Mouse (Mus musculus): ENCODE results near the gene Sytl1. TPM values are rescaled to one million over a fixed set of nuclear protein-coding genes. Genes with fewer than 3 reads are reported as not detected.

Gene Sytl1
- polyA plus RNA-seq, 1 experiment from 2014 or later = 0.84 TPM

- peak; percentile 98 for TF ChIP-seq CTCF (IDR thresholded peaks at IDR 0.05; ENCODE audit: low read depth)
- DNase-seq = peak; percentile 86
- H3K4me2 ChIP-seq = no peak overlapping the region
- 4% methylated on average over 5 of the region's 5 CpGs for WGBS
- H3K4me3 ChIP-seq (ENCODE audit: low read depth, low read length) = no peak overlapping the region
- H3K27ac ChIP-seq (ENCODE audit: low read depth) = no peak overlapping the region
- peaks cover 15% of the 10 kb centered on the region; the same call in 1 of the 2 replicates for H3K27me3 ChIP-seq (ENCODE audit: insufficient read depth, low read length)
- H3K9me3 ChIP-seq (ENCODE audit: low read depth, low read length) = no peaks in the 10 kb centered on the region
- no peak for ATAC-seq (ENCODE audit: insufficient read depth)
- peaks cover 5% of the 10 kb centered on the region for H3K4me1 ChIP-seq (ENCODE audit: insufficient read depth)
- H3K9ac ChIP-seq = no peak overlapping the region
- no peaks in the 10 kb centered on the region for H3K36me3 ChIP-seq (ENCODE audit: insufficient read depth)
Observed at GRCm38 (mm10) chr4:133217641-133218040, 45.3 kb downstream of the Sytl1 start.

DNA sequence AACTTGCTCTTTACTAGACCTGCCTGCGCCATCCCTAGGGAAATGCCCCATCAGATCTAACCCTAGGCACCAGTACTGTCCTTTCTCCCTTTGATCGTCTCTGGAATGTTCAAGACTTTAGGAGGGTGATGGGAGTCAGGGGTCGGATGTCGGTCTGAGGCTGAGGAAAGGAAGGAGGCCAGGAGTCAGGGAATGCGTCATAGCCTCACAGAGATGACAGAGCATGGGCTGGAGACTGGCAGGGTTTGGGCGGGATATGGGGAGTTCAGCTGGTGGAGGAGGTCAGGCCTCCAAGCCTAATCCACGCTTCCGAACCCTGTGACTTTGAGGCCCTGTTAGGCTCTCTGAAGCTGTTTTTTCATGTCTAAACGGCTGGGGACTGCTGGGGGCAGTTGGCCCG is 49.3 kb downstream of the Sytl1 start:
- ATAC-seq (ENCODE audit: insufficient read depth) (0 out of 2 replicates have a peak, but pooled peaks have one; percentile 9), DNase-seq (no peak)
- Histone ChIP-seq H3K4me1 (ENCODE audit: insufficient read depth) (peaks cover 11% of the 10 kb centered on the region), H3K27me3 (ENCODE audit: insufficient read depth, low read length) (peaks cover 28% of the 10 kb centered on the region; the same call in 1 of the 2 replicates), H3K9ac (no peak overlapping the region), H3K4me3 (ENCODE audit: low read depth, low read length) (no peak overlapping the region), H3K36me3 (ENCODE audit: insufficient read depth) (no peaks in the 10 kb centered on the region), H3K9me3 (ENCODE audit: low read depth, low read length) (no peaks in the 10 kb centered on the region), H3K4me2 (peak overlapping the region; percentile 100), H3K27ac (ENCODE audit: low read depth) (no peak overlapping the region)
- no peak for TF ChIP-seq CTCF (IDR thresholded peaks at IDR 0.05; ENCODE audit: low read depth)
- 17% methylated on average over 10 of the region's 10 CpGs for WGBS

DNA sequence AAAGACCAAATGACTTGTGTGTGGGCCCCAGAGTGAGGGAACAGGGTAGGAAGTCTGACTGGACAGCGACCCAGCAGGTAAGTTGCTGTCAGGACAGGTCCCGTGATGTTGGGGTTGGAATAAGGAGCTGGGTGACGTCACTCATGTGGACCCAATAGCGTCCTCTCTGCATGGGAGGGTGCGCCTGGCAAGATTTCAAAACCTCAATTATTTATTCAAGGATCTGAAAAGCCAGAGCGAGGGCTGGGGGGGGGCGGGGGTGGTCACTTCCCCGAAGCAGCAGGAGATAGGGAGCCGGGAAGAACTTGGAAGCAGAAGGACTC is 49.7 kb downstream of the Sytl1 start:
- no peak overlapping the region for H3K27ac ChIP-seq (ENCODE audit: low read depth)
- H3K9me3 ChIP-seq (ENCODE audit: low read depth, low read length) = no peaks in the 10 kb centered on the region
- 2% methylated on average over 9 of the region's 9 CpGs for WGBS
- no peaks in the 10 kb centered on the region for H3K36me3 ChIP-seq (ENCODE audit: insufficient read depth)
- peak overlapping the region; percentile 65 for H3K4me3 ChIP-seq (ENCODE audit: low read depth, low read length)
- H3K27me3 ChIP-seq (ENCODE audit: insufficient read depth, low read length) = peaks cover 28% of the 10 kb centered on the region; the same call in 1 of the 2 replicates
- H3K4me1 ChIP-seq (ENCODE audit: insufficient read depth) = peaks cover 11% of the 10 kb centered on the region
- no peak for TF ChIP-seq CTCF (IDR thresholded peaks at IDR 0.05; ENCODE audit: low read depth)
- peak; percentile 10; the same call in 1 of the 2 replicates for ATAC-seq (ENCODE audit: insufficient read depth)
- peak overlapping the region; percentile 100 for H3K4me2 ChIP-seq
- DNase-seq = peak; percentile 67
- no peak overlapping the region for H3K9ac ChIP-seq

DNA sequence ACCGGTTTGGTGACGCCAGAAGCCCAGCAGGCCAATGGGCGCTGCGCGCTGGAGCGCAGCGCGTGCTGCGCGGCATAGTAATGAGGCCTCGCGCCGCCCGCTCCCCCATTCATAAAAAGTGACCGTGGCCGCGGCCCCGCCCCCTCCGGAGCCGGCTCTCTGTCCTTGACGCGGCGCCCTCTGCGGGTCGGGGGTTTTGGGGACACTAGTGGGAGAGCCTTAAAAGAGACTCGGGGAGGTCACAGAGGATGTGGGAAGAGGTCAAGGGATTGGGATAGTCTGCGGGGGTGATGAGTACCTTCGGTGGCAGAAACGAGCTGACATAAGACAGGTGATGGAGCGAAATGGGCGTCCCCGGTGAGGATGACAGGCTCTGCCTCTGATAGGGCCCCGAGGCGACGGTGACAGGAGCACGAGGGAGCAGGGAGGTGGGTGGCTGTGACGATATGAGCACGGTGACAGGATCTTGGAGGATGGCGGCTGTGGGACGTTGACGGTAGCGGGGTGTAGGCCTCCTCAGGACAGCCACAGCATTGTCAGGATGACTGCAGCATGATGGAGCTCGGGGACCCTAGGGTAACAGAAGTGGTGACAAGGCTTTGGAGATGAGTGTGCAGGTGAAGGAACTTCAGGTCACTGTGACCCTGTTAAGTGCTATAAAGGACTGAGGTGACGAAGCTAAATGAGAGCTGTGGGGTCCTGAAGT is 50.2 kb downstream of the Sytl1 start:
- Histone ChIP-seq H3K4me2 (peak overlapping the region; percentile 100), H3K9ac (peak overlapping the region; percentile 55; the same call in 1 of the 2 replicates)
- peak; percentile 85 for ATAC-seq (ENCODE audit: insufficient read depth)

DNA sequence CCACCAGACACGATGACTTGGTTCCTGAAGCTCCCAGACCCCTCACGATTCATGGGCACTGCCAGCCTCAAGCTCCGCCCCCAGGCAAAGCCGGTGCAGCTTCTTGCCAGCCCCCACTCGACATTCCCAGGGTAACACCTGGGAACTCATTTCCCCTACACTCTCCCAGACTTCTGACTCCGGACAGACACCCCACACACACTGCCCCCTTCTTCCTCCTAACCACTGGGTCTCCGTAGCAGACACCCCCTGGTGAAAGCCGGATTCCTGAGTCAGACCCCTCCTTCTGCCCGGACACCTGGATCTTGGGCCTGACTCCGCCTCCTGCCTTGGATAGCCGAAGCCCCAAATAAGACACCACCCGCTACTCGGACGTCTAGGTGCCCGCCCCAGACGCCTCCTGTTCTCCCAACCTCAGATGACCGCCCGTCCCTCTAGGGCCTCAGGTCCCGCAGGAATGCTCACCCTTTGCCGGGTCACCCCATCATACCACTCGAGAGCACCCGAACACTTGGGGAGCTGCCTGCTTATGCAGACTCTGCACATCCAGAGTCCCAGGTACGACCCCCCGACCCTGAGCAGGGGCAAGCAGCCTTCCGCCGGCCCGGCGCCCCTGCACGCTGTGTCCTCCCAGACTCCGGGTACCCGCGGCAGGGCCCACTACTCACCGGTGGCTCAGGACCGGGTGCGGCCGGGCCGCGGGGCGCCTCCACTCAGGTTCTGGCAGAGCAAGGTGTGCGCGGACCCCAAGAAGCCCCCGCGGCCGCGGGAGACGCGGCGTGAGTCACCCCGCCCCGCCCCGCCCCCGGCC is 51.0 kb downstream of the Sytl1 start, which contains the start of the genes Cd164l2 and Gpr3:
TSS of gene Cd164l2 (plus strand) at position 381 of the 811 bp plus-strand sequence.
TSS of gene Gpr3 (minus strand) at position 786 of the 811 bp plus-strand sequence.
- Histone ChIP-seq H3K9ac (peak within 1 kb of the TSS; percentile 55), H3K9me3 (ENCODE audit: low read depth, low read length) (no peaks in the 10 kb centered on the region), H3K4me1 (ENCODE audit: insufficient read depth) (peaks cover 11% of the 10 kb centered on the region), H3K27me3 (ENCODE audit: insufficient read depth, low read length) (peaks cover 28% of the 10 kb centered on the region; the same call in 1 of the 2 replicates), H3K4me3 (ENCODE audit: low read depth, low read length) (peak within 1 kb of the TSS; percentile 65), H3K36me3 (ENCODE audit: insufficient read depth) (no peaks in the 10 kb centered on the region), H3K27ac (ENCODE audit: low read depth) (no peak within 1 kb of the TSS), H3K4me2 (peak within 1 kb of the TSS; percentile 100)
- ATAC-seq (ENCODE audit: insufficient read depth) (peak; percentile 42; the same call in 1 of the 2 replicates), DNase-seq (no peak)
- TF ChIP-seq CTCF (IDR thresholded peaks at IDR 0.05; ENCODE audit: low read depth) = no peak
- WGBS = 2% methylated on average over 52 of the region's 52 CpGs

More for the DNA sequence above, 50.2 kb downstream of the Sytl1 start:
- Histone ChIP-seq H3K27me3 (ENCODE audit: insufficient read depth, low read length) (peaks cover 28% of the 10 kb centered on the region; the same call in 1 of the 2 replicates), H3K9me3 (ENCODE audit: low read depth, low read length) (no peaks in the 10 kb centered on the region), H3K4me3 (ENCODE audit: low read depth, low read length) (peak overlapping the region; percentile 65), H3K36me3 (ENCODE audit: insufficient read depth) (no peaks in the 10 kb centered on the region), H3K4me1 (ENCODE audit: insufficient read depth) (peaks cover 11% of the 10 kb centered on the region), H3K27ac (ENCODE audit: low read depth) (no peak overlapping the region)
- peak; percentile 29; the same call in 1 of the 2 replicates for TF ChIP-seq CTCF (IDR thresholded peaks at IDR 0.05; ENCODE audit: low read depth)
- DNase-seq = peak; percentile 88
- under 1% methylated on average over 44 of the region's 44 CpGs for WGBS

DNA sequence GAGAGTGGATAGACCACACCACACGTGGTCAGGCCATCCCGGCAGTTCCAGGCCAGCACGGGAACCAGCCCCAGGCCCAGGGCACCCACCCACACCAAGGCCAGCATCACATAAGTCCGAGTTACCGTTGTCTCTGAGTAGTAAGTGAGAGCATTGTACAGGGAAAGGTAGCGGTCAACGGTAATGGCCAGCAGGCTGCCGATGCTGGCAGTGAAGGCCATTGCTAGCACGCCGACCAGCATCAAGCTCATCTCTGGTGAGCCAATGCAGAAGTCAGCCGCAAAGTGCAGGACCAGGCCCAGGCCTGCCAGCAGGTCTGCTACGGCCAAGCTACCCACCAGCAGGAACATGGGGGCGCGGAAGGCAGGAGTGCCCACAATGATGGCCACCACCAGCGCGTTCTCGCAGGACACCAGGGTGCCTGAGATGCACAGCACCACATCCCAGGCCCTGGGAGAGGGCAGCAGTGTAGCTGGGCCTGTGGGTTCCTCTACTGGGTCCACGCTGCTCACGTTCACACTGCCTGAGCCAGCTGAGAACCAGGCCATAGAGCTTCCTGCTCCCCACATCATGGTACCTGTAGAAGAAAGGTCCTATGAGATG is 52.0 kb downstream of the Sytl1 start:
- H3K4me2 ChIP-seq = no peak overlapping the region
- H3K36me3 ChIP-seq (ENCODE audit: insufficient read depth) = no peaks in the 10 kb centered on the region
- H3K27me3 ChIP-seq (ENCODE audit: insufficient read depth, low read length) = peaks cover 28% of the 10 kb centered on the region; the same call in 1 of the 2 replicates
- H3K9me3 ChIP-seq (ENCODE audit: low read depth, low read length) = no peaks in the 10 kb centered on the region
- H3K4me3 ChIP-seq (ENCODE audit: low read depth, low read length) = no peak overlapping the region
- no peak for TF ChIP-seq CTCF (IDR thresholded peaks at IDR 0.05; ENCODE audit: low read depth)
- WGBS = 89% methylated on average over 19 of the region's 19 CpGs
- ATAC-seq (ENCODE audit: insufficient read depth) (no peak), DNase-seq (no peak)
- no peak overlapping the region for H3K9ac ChIP-seq
- H3K27ac ChIP-seq (ENCODE audit: low read depth) = no peak overlapping the region
- peaks cover 11% of the 10 kb centered on the region for H3K4me1 ChIP-seq (ENCODE audit: insufficient read depth)

All from lung, embryonic 14.5 days (tissue).